Comparison of ENCODE assay signal across 15 mouse cellular contexts in genomic region chr4:106628650-106629360, GRCm38 (mm10). TPM values are rescaled to one million over a fixed set of nuclear protein-coding genes. Genes with fewer than 3 reads are reported as not detected.
A peak's percentile ranks its signal among the peaks of the same experiment; 100 is the strongest.
DNase-seq lines count a peak whose midpoint lies in the region; ATAC-seq and TF ChIP-seq lines count a peak whose summit lies in the region.
"Had no signal": no experiment of that assay in that cellular context is flagged by ENCODE, and none has a peak within 500 bp of the region (broad histone marks: within the 10 kb centered on the region; RNA-seq: fewer than 3 reads in every experiment).

No protein-coding gene starts in this region.

- 59% methylated on average over 9 of the region's 9 CpGs for WGBS in midbrain, embryonic 11.5 days
- 64% methylated on average over 9 of the region's 9 CpGs for WGBS in midbrain, embryonic 15.5 days
- WGBS in stomach, postnatal 0 days, result 21% methylated on average over 9 of the region's 9 CpGs

- no peak overlapping the region for H3K4me3 ChIP-seq in midbrain, embryonic 11.5 days (ENCODE audit: low read depth, low read length)
- H3K4me3 ChIP-seq in midbrain, embryonic 15.5 days, result no peak overlapping the region
- H3K4me3 ChIP-seq in stomach, postnatal 0 days (ENCODE audit: low read depth, low read length), result no peak overlapping the region
- H3K4me3 ChIP-seq: heart, embryonic 13.5 days had no signal

- DNase-seq in midbrain, embryonic 11.5 days (ENCODE audit: low spot score, missing footprints), result peak; percentile 76
- DNase-seq in kidney, adult 18-20 months, result peak; percentile 71
- peak; percentile 79 for DNase-seq in kidney, postnatal 14 days
- peak; percentile 60 for DNase-seq in stomach, postnatal 0 days (ENCODE audit: low spot score)
- DNase-seq in left cerebral cortex, adult 18-20 months (ENCODE audit: low spot score in 2 of 2), result no peak
- DNase-seq: adrenal gland, postnatal 36 days; gastrocnemius, postnatal 14 days; layer of hippocampus, adult 9-11 months; right cerebral cortex, postnatal 14 days had no signal

- H3K27ac ChIP-seq in midbrain, embryonic 11.5 days (ENCODE audit: low read depth, low read length), result no peak overlapping the region
- H3K27ac ChIP-seq in midbrain, embryonic 15.5 days, result no peak overlapping the region
- H3K27ac ChIP-seq in stomach, postnatal 0 days (replicated peaks), result peak overlapping the region; percentile 77
- H3K27ac ChIP-seq: heart, embryonic 13.5 days had no signal

- 0 out of 2 replicates have a peak, but pooled peaks cover 2% of the 10 kb centered on the region for H3K4me1 ChIP-seq in midbrain, embryonic 11.5 days (ENCODE audit: control insufficient read depth, insufficient read depth, low read length)
- peaks cover 47% of the 10 kb centered on the region for H3K4me1 ChIP-seq in midbrain, embryonic 15.5 days
- H3K4me1 ChIP-seq in stomach, postnatal 0 days (replicated peaks; ENCODE audit: control insufficient read depth, insufficient read depth), result no peaks in the 10 kb centered on the region; the same call in 1 of the 2 replicates

- TF ChIP-seq CTCF in stomach, postnatal 0 days (IDR thresholded peaks at IDR 0.05; ENCODE audit: low read depth), result no peak

- H3K36me3 ChIP-seq in midbrain, embryonic 11.5 days (ENCODE audit: control insufficient read depth, insufficient read depth, low read length), result no peaks in the 10 kb centered on the region
- H3K36me3 ChIP-seq in midbrain, embryonic 15.5 days (replicated peaks), result no peaks in the 10 kb centered on the region
- H3K36me3 ChIP-seq in stomach, postnatal 0 days (ENCODE audit: control insufficient read depth, insufficient read depth, low read length), result no peaks in the 10 kb centered on the region
- H3K36me3 ChIP-seq: heart, embryonic 13.5 days had no signal

- H3K9ac ChIP-seq in midbrain, embryonic 11.5 days (ENCODE audit: low read length), result no peak overlapping the region
- no peak overlapping the region for H3K9ac ChIP-seq in midbrain, embryonic 15.5 days
- H3K9ac ChIP-seq in stomach, postnatal 0 days (ENCODE audit: low read length), result no peak overlapping the region
- H3K9ac ChIP-seq: heart, embryonic 13.5 days had no signal

- no peaks in the 10 kb centered on the region for H3K9me3 ChIP-seq in midbrain, embryonic 11.5 days (ENCODE audit: control insufficient read depth, low read length)
- no peaks in the 10 kb centered on the region for H3K9me3 ChIP-seq in midbrain, embryonic 15.5 days
- no peaks in the 10 kb centered on the region for H3K9me3 ChIP-seq in stomach, postnatal 0 days (ENCODE audit: control insufficient read depth, low read length)
- H3K9me3 ChIP-seq: heart, embryonic 13.5 days had no signal

- H3K27me3 ChIP-seq in midbrain, embryonic 11.5 days (ENCODE audit: control insufficient read depth, insufficient read depth, low read length), result no peaks in the 10 kb centered on the region; the same call in 1 of the 2 replicates
- H3K27me3 ChIP-seq in midbrain, embryonic 15.5 days (replicated peaks), result peaks cover 12% of the 10 kb centered on the region; the same call in 1 of the 2 replicates
- H3K27me3 ChIP-seq in stomach, postnatal 0 days (ENCODE audit: control insufficient read depth, insufficient read depth, low read length), result no peaks in the 10 kb centered on the region

- ATAC-seq in midbrain, embryonic 11.5 days (ENCODE audit: low FRiP score), result no peak
- no peak for ATAC-seq in midbrain, embryonic 15.5 days (replicated peaks)
- ATAC-seq in stomach, postnatal 0 days (ENCODE audit: low FRiP score, low TSS enrichment), result peak; percentile 82
- ATAC-seq in granulocyte monocyte progenitor cell, adult 5-6 weeks (replicated peaks; ENCODE audit: poor library complexity, severe bottlenecking), result no peak
- ATAC-seq: forebrain, embryonic 16.5 days had no signal

- TF ChIP-seq EP300 in stomach, postnatal 0 days (optimal IDR thresholded peaks at IDR 0.05), result no peak

- H3K4me2 ChIP-seq in midbrain, embryonic 11.5 days, result no peak overlapping the region
- no peak overlapping the region for H3K4me2 ChIP-seq in midbrain, embryonic 15.5 days
- H3K4me2 ChIP-seq in stomach, postnatal 0 days (replicated peaks; ENCODE audit: low read depth), result no peak overlapping the region; the same call in 1 of the 2 replicates
- H3K4me2 ChIP-seq: heart, embryonic 13.5 days had no signal

RNA-seq across cellular contexts. Expression of gene Ttc22, which starts 6.6 kb away (rescaled TPM):
- polyA plus RNA-seq in midbrain, embryonic 11.5 days (2014; fragmentation: Nextera tagmentation; extraction: Ambion mirVana), result not detected in 2 replicates
- polyA plus RNA-seq in midbrain, embryonic 15.5 days (2015; fragmentation: Nextera tagmentation; extraction: Ambion mirVana), result 3.4 and 4.4 TPM in 2 replicates
- polyA plus RNA-seq in stomach, postnatal 0 days (2015; fragmentation: Nextera tagmentation; extraction: Ambion mirVana), result 26.9 and 28.2 TPM in 2 replicates
- total RNA-seq in granulocyte monocyte progenitor cell, adult 5-6 weeks (2014; fragmentation: Nextera tagmentation), result not detected in 2 replicates
- total RNA-seq in granulocyte monocyte progenitor cell, adult 5-6 weeks (2017), result not detected in 2 replicates
- 1 to 10 TPM in 1 of 2 experiments, under 1 TPM in 1; 0.94 to 1.0 TPM for total RNA-seq in left cerebral cortex, adult 18-20 months (2021)
- total RNA-seq: adrenal gland, postnatal 36 days; common myeloid progenitor, adult 5-6 weeks; megakaryocyte, adult 5-6 weeks had no signal

RNA-seq across cellular contexts. Expression of gene Lexm, which starts 11.8 kb away (rescaled TPM):
- 0.18 and 0.25 TPM in 2 replicates for polyA plus RNA-seq in midbrain, embryonic 11.5 days (2014; fragmentation: Nextera tagmentation; extraction: Ambion mirVana)
- polyA plus RNA-seq in midbrain, embryonic 15.5 days (2015; fragmentation: Nextera tagmentation; extraction: Ambion mirVana), result not detected in 2 replicates
- 0.08 TPM in 1 of 2 replicates, not detected in the other for polyA plus RNA-seq in stomach, postnatal 0 days (2015; fragmentation: Nextera tagmentation; extraction: Ambion mirVana)
- not detected in 2 replicates for total RNA-seq in granulocyte monocyte progenitor cell, adult 5-6 weeks (2014; fragmentation: Nextera tagmentation)
- total RNA-seq in granulocyte monocyte progenitor cell, adult 5-6 weeks (2017), result not detected in 2 replicates
- total RNA-seq in left cerebral cortex, adult 18-20 months (2021), result not detected
- total RNA-seq: adrenal gland, postnatal 36 days; common myeloid progenitor, adult 5-6 weeks; gastrocnemius, postnatal 14 days; megakaryocyte, adult 5-6 weeks had no signal
- polyA plus RNA-seq: forebrain, embryonic 16.5 days had no signal

RNA-seq across cellular contexts. Expression of gene Pars2, which starts 22.1 kb away (rescaled TPM):
- 11.4 and 12.4 TPM in 2 replicates for polyA plus RNA-seq in midbrain, embryonic 11.5 days (2014; fragmentation: Nextera tagmentation; extraction: Ambion mirVana)
- polyA plus RNA-seq in midbrain, embryonic 15.5 days (2015; fragmentation: Nextera tagmentation; extraction: Ambion mirVana), result 9.7 and 10.4 TPM in 2 replicates
- polyA plus RNA-seq in stomach, postnatal 0 days (2015; fragmentation: Nextera tagmentation; extraction: Ambion mirVana), result 5.9 and 7.3 TPM in 2 replicates
- total RNA-seq in granulocyte monocyte progenitor cell, adult 5-6 weeks (2014; fragmentation: Nextera tagmentation), result 11.2 and 18.2 TPM in 2 replicates
- total RNA-seq in granulocyte monocyte progenitor cell, adult 5-6 weeks (2017), result 8.2 and 13.9 TPM in 2 replicates
- 1 to 10 TPM; 6.2 to 6.7 TPM for total RNA-seq in left cerebral cortex, adult 18-20 months (2021)

RNA-seq across cellular contexts. Expression of gene Ttc4, which starts 49.9 kb away (rescaled TPM):
- polyA plus RNA-seq in midbrain, embryonic 11.5 days (2014; fragmentation: Nextera tagmentation; extraction: Ambion mirVana), result 87.9 and 97.3 TPM in 2 replicates
- polyA plus RNA-seq in midbrain, embryonic 15.5 days (2015; fragmentation: Nextera tagmentation; extraction: Ambion mirVana), result 158 TPM in 2 replicates
- polyA plus RNA-seq in stomach, postnatal 0 days (2015; fragmentation: Nextera tagmentation; extraction: Ambion mirVana), result 25.5 and 27.8 TPM in 2 replicates
- total RNA-seq in granulocyte monocyte progenitor cell, adult 5-6 weeks (2014; fragmentation: Nextera tagmentation), result 32.9 and 48.9 TPM in 2 replicates
- total RNA-seq in granulocyte monocyte progenitor cell, adult 5-6 weeks (2017), result 31.5 and 32.6 TPM in 2 replicates
- total RNA-seq in left cerebral cortex, adult 18-20 months (2021), result 10 to 100 TPM; 45.7 to 45.9 TPM

Comparison
In these comparisons a context has a peak if more than half of its experiments do, and no peak if none do; other contexts are left out.
1. DNase-seq: peak in midbrain, embryonic 11.5 days (single experiment), kidney, adult 18-20 months (single experiment), kidney, postnatal 14 days (single experiment) and stomach, postnatal 0 days (single experiment); none in left cerebral cortex, adult 18-20 months (0 of 2).